Mouse (Mus musculus) liver, adult 2 months (tissue): ENCODE data around the gene Rdh16.

Experiments used
- CTCF ChIP-seq: fragments of 200-500 bp; IDR thresholded peaks from 2 replicates; pipeline ENCODE4 v1.5.1; 2011; ENCODE audit warnings: low read depth, low read length, control low read depth
- POLR2A ChIP-seq: fragments of 200-500 bp; IDR thresholded peaks from 2 replicates; pipeline ENCODE4 v1.6.1; 2011; ENCODE audit warnings: low read length, control low read depth; ENCODE audit not compliant: insufficient read depth; ENCODE audit errors: extremely low read depth

- no peak for TF ChIP-seq CTCF
- no peak for TF ChIP-seq POLR2A
Observed at GRCm38 (mm10) chr10:127804416-127804815, 3.5 kb downstream of the Rdh16 start.
